Mouse (Mus musculus): ENCODE results near the gene Iglon5.

Gene Iglon5

GRCm38 (mm10) chr7:43465344-43466098, 24.4 kb downstream of the Iglon5 start:
- peak; percentile 79 to 89 for DNase-seq (ENCODE audit: low spot score in 2 of 2)

GRCm38 (mm10) chr7:43464864-43465343, 25.0 kb downstream of the Iglon5 start:
- DNase-seq (ENCODE audit: low spot score in 2 of 2): no peak

DNA sequence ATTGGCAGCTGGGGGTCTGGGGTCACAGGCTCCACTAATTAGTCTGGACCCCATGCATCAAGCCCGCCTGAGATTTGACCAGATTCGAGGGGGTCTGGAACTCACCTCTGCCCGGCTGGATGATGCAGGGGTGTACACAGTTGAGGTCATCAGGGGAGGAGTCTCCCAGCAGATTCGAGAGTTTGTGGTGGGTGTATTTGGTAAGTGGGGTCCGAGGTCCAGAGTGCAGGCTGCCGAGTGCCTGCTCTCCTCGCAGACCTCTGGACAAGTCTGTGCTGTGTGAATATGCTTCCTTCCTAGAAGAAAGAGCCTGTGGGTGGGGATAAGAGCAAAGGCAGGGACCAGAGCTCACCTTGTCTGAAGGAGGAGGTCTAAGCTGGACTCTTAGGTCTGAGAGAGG, 25.9 kb downstream of the Iglon5 start:
- no peak for DNase-seq (ENCODE audit: low spot score in 2 of 2)

DNA sequence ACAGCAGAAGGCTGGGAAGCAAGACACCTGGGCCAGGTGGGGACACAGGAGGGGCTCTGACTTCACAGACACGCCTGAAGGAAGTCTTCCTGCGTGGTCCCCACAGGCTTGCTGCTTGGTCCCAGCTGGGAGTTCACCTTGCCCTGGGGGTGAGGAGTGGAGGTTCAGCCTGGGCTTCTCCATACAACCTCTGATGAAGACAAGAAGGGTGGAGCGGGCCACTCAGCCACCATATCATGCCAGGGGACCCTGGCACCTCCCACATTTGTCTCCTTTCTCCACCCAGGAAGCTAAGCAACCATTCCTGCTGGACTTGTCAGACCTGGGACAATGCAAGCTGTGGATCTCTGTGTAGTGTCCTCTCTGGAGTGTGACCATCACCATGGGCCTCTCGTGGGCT, 27.0 kb downstream of the Iglon5 start, which contains the start of gene Vsig10l:
Vsig10l (plus strand) TSS at position 301 of the 400 bp plus-strand sequence.
- no peak for DNase-seq (ENCODE audit: low spot score in 2 of 2)

DNA sequence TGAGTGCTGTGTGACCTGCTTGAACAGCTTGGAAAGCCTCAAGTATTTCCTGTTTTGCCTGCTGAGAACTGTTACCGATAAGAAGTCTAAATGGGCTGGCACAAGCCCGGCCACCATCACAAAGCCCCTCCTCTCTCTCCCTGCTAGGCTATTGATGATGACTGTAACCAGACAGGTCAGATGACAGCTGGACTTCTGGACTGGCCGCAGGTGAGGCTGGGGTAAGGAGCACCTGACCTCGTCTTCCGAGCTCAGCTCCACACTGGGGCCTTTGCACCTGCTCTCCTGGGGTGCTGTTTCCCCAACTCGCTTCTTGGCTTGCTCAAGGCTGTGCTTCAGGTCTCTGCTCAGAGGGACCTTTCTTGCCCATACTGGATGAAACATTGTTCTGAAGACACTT, 35.5 kb downstream of the Iglon5 start:
- no peak for DNase-seq (ENCODE audit: low spot score in 2 of 2)

- DNase-seq (ENCODE audit: low spot score in 2 of 2): peak in 1 of 2 experiments; percentile 25
Measured at GRCm38 (mm10) chr7:43453599-43454355, 36.1 kb downstream of the Iglon5 start.

DNA sequence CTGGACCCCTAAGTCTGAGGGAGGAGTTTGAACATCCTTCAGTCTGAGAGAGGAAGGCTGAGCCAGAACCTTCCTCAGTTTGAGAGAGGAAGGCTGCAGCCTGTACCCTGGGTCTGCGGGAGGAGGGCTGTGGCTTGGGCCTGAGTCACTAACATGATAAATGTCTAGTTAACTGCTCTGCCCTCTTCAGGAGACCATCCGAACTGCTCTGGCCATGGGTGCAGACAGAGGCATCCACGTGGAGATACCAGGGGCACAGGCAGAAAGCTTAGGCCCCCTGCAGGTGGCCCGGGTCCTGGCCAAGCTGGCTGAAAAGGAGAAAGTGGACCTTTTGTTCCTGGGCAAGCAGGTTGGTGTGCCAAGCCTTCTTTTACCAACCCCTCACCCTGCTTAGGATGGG, 37.3 kb downstream of the Iglon5 start:
- DNase-seq (ENCODE audit: low spot score in 2 of 2): no peak

DNA sequence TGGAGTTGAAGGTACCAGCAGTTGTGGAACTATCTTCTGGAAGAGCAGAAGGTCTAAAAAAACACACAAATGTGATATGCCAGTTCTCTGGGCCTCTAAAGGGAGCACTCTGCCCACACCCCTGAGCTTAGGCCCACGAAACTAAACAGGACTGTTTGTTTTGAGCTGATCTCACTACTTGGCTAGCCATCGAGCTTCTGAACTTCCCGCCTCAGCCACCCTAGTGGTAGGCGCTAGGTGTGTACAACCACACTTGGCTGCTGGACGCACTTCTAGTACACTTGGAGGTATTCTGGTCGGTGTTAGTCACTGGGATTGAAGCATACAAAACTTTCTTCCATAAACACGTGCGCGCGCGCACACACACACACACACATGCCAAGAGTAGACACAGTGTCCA, 38.1 kb downstream of the Iglon5 start:
- no peak for DNase-seq (ENCODE audit: low spot score in 2 of 2)

DNA sequence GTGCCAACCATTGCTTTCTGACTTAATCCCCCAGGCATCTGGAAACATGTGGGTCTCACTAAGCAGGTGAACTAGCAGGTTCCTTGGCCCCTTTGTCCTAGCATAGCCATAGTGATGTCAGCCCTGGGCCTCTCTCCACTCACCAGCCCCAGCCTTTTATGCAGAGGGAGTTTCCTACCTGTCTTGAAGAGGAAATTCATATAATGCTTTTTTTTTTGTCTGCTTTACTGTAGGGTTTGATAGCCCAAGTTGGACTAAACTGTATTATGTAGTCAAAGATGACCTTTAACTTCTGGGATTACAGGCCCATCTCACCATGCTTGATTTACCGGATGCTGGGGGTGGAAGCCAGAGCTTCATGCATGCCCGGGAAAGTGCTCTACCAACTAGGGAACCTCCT, 40.1 kb downstream of the Iglon5 start:
- DNase-seq (ENCODE audit: low spot score in 2 of 2): no peak

GRCm38 (mm10) chr7:43448246-43448645, 41.6 kb downstream of the Iglon5 start:
- DNase-seq (ENCODE audit: low spot score in 2 of 2): no peak

- DNase-seq (ENCODE audit: low spot score in 2 of 2): no peak
Measured at GRCm38 (mm10) chr7:43447801-43448200, 42.1 kb downstream of the Iglon5 start.

GRCm38 (mm10) chr7:43443917-43444293, 46.0 kb downstream of the Iglon5 start, which contains the start of the genes Etfb and Gm45233:
Etfb (plus strand) TSS chr7:43444083.
Gm45233 (plus strand) TSS chr7:43444128.
- DNase-seq (ENCODE audit: low spot score in 2 of 2): peak; percentile 86 to 95

DNA sequence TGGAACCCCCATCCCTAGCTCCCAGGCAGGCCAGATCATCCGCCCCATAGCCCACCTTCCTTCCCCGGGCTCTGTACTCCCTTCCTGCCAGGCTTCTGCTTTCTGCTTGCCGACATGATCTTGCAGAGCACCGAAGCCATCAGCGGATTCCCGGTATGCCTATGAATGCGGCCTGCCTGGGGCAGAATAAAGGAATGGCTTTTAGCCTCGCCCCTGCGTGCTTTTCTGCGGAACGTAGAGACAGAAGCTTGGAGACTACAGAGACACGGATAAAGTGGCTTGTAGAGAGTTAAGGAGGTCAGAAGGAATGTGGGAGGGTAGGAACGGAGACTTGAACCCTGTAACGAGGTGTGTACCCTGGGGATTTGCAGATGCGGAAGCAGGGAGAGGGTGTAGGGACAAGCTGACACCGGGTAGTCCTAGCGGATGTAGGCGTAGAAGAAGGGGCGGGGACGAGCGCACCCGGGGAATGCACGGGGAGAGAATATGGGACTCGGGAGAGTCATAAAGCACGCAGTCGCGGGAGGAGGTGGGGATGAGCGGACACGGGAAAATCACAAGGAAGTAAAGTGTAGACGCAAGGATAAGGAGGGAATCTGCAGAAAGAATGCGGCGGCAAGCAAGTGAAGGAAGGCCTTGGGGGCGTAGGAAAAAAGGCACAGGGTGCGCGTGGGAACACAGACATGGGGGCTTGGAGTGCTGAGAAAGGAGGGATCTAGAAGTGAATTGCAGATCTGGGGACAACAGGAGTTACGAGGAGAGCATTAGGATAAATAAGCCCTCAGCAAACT, 46.6 kb downstream of the Iglon5 start:
- DNase-seq (ENCODE audit: low spot score in 2 of 2): peak; percentile 76 to 86

- no peak for DNase-seq (ENCODE audit: low spot score in 2 of 2)
Measured at GRCm38 (mm10) chr7:43442684-43443083, 47.2 kb downstream of the Iglon5 start.

- DNase-seq (ENCODE audit: low spot score in 2 of 2): no peak
Measured at GRCm38 (mm10) chr7:43441071-43441470, 48.8 kb downstream of the Iglon5 start.

- no peak for DNase-seq (ENCODE audit: low spot score in 2 of 2)
Measured at GRCm38 (mm10) chr7:43440482-43440881, 49.4 kb downstream of the Iglon5 start, which contains the start of gene Cldnd2. Cldnd2 (plus strand) TSS chr7:43440782.

- no peak for DNase-seq (ENCODE audit: low spot score in 2 of 2)
Measured at GRCm38 (mm10) chr7:43438611-43439010, 51.3 kb downstream of the Iglon5 start.

DNA sequence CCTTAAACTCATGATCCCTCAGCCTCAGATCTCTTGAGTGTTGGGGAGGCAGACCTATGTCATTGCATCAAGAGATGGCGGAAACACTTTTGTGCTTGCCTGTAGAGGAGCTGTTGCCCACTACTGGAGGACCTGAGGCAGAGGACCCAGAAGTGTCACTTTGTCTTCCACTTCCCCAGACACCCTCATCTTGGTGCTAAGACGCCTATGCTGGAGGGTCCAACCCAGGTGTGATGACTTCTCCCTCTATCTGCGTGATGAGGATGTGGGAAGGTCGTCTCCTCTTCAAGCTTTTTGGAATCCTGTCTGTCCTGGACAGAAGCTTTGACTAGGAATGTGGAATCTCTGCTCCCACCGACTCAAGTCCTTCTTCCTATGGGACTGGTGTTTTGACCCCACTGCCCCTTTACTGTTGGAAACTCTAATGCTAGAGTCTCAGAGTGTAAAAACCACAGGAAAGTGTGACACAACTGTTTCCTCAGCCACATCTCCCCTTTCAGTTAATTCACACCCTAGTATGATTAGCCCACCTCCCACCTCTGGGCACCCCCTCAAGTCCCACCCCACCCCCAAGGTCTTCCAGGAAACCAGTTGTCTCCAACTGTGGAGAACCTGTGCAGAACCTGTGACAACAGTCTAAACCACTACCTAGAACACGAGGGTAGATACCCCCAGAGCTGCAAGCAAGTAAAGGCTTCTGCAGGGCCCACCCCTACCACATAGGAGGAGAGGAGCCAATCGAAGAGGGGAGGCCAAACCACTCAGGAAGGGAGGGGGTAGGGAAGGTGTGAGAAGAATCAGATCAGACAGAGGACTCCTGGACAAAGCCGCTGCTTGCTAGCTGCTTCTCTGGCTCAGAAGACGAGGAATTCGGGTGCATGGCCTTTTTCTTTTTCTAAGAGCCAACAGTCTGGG, 53.3 kb downstream of the Iglon5 start, which contains the start of gene Nkg7:
Nkg7 (plus strand) TSS at position 733 of the 915 bp plus-strand sequence.
- DNase-seq (ENCODE audit: low spot score in 2 of 2): no peak

GRCm38 (mm10) chr7:43434676-43435075, 55.2 kb downstream of the Iglon5 start:
- DNase-seq (ENCODE audit: low spot score in 2 of 2): no peak

- DNase-seq (ENCODE audit: low spot score in 2 of 2): no peak
Measured at GRCm38 (mm10) chr7:43432891-43433290, 57.0 kb downstream of the Iglon5 start.

GRCm38 (mm10) chr7:43429500-43429899, 60.4 kb downstream of the Iglon5 start:
- DNase-seq (ENCODE audit: low spot score in 2 of 2): no peak

All from urinary bladder, postnatal 36 days (tissue).